Mouse (Mus musculus) erythroblast, embryonic 14.5 days (primary cell): ENCODE results near the gene Dzip1l.

ENCODE experiments used
- GATA1 ChIP-seq: IDR thresholded peaks from 2 replicates; pipeline ENCODE4 v1.6.1; 2012; ENCODE audit warnings: low read length, inconsistent platforms, mixed read lengths
- TAL1 ChIP-seq: IDR thresholded peaks from 3 replicates; pipeline ENCODE4 v1.6.1; 2012; ENCODE audit warnings: low read length, inconsistent platforms, mixed read lengths

GRCm38 (mm10) chr9:99689796-99690195 is 60.5 kb downstream of the Dzip1l start:
- no peak for TF ChIP-seq TAL1
- no peak for TF ChIP-seq GATA1
